Mouse (Mus musculus) liver, embryonic 16.5 days (tissue): Measurements from ENCODE around the gene Tcf21. TPM values are rescaled to one million over a fixed set of nuclear protein-coding genes. Genes with fewer than 3 reads are reported as not detected.

Experiments used
- ATAC-seq: fragments of 200-750 bp; cut with Nextera tagmentation; 2 replicates; pipeline ENCODE4 v1.8.0; 2017; ENCODE audit warnings: low read depth, mild to moderate bottlenecking, moderate number of reproducible peaks, moderate library complexity
- H3K27ac ChIP-seq: fragments of 300-500 bp; sonication (generic); 2 replicates; pipeline ENCODE4 v1.5.1; 2014; ENCODE audit warnings: mild to moderate bottlenecking, low read length
- H3K27me3 ChIP-seq: fragments of 300-500 bp; sonication (generic); 2 replicates; pipeline ENCODE4 v1.6.1; 2014; ENCODE audit warnings: low read depth, low read length, mixed read lengths; ENCODE audit not compliant: control insufficient read depth, insufficient read depth
- H3K36me3 ChIP-seq: fragments of 300-500 bp; sonication (generic); 2 replicates; pipeline ENCODE4 v1.6.1; 2014; ENCODE audit warnings: mild to moderate bottlenecking; ENCODE audit not compliant: control insufficient read depth, insufficient read depth
- H3K4me1 ChIP-seq: fragments of 300-500 bp; sonication (generic); 2 replicates; pipeline ENCODE4 v1.6.1; 2014; ENCODE audit warnings: low read depth, low read length, mixed read lengths; ENCODE audit not compliant: control insufficient read depth
- H3K4me2 ChIP-seq: fragments of 300-500 bp; sonication (generic); 2 replicates; pipeline ENCODE4 v1.6.1; 2014; ENCODE audit warnings: low read depth, low read length, mixed read lengths
- H3K4me3 ChIP-seq: fragments of 300-500 bp; sonication (generic); 2 replicates; pipeline ENCODE4 v1.5.1; 2014; ENCODE audit warnings: low read depth, mild to moderate bottlenecking, low read length
- H3K9ac ChIP-seq: fragments of 300-500 bp; sonication (generic); 2 replicates; pipeline ENCODE4 v1.6.1; 2014; ENCODE audit warnings: low read depth, low read length
- H3K9me3 ChIP-seq: fragments of 300-500 bp; sonication (generic); replicated peaks from 2 replicates; pipeline ENCODE4 v1.6.1; 2016; ENCODE audit warnings: low read length; ENCODE audit not compliant: control insufficient read depth
- WGBS: fragments of 180-500 bp; shearing (Covaris S2); extraction: QIAGEN DNeasy Blood & Tissue Kit; methylation state at CpG from one replicate; pipeline ENCODE4 v1.1.7; 2014; ENCODE audit not compliant: insufficient replicate concordance; 5-methylcytosine and 5-hydroxymethylcytosine counted together
- polyA plus RNA-seq: library from polyadenylated mRNA; unstranded; fragments of >200 nt; fragmentation: Nextera tagmentation; extraction: Ambion mirVana; gene quantifications from 2 replicates; pipeline ENCODE4 v1.2.1, GENCODE M21; 2015

Gene Tcf21
- polyA plus RNA-seq, 1 experiment from 2014 or later = 5.5 TPM

DNA sequence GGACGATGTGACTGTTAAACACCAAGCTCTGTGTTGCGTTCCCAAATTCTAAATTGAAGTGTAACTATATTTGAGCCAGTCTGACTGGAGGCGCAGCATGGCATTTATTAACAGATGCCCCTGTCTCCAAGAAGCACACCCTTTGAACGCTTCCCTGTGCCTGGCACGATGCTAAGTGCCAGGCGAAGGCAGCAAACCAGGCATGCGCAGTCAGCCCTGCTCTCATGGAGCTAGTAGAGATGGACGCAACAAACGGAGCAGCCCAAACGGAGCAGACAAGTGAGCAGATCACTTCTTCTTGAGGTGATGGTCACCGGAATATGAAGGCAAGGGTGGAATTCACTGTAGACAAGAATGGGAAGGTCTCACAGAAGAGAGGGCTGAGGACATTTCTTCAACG, 8.1 kb downstream of the Tcf21 start:
- Histone ChIP-seq H3K4me2 (no peak overlapping the region), H3K4me3 (no peak overlapping the region), H3K9ac (no peak overlapping the region), H3K9me3 (no peaks in the 10 kb centered on the region), H3K27me3 (peaks cover 42% of the 10 kb centered on the region), H3K27ac (no peak overlapping the region), H3K4me1 (no peaks in the 10 kb centered on the region), H3K36me3 (no peaks in the 10 kb centered on the region)
- WGBS = 20% methylated on average over 12 of the region's 12 CpGs
- ATAC-seq = no peak

DNA sequence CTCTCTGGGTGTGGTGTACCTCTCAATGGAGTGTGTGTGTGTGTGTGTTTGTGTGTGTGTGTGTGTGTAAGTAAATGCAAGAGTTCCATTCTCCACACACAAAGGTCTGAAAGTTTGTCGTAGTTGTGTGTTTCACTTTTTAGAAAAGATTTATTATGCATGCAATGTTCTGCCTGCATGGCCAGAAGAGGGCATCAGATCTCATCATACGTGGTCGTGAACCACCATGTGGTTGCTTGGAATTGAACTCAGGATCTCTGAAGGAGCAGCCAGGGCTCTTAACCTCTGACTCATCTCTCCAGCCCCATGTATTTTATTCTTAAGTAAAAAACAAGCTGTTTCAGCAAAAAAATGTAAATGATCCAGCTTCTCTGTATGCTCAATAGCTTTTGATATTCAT, 37.3 kb downstream of the Tcf21 start:
- Histone ChIP-seq H3K4me1 (no peaks in the 10 kb centered on the region), H3K4me2 (no peak overlapping the region), H3K9ac (no peak overlapping the region), H3K27ac (no peak overlapping the region), H3K36me3 (no peaks in the 10 kb centered on the region), H3K27me3 (no peaks in the 10 kb centered on the region), H3K9me3 (no peaks in the 10 kb centered on the region), H3K4me3 (no peak overlapping the region)
- no peak for ATAC-seq
- 42% methylated on average over 3 of the region's 3 CpGs for WGBS

GRCm38 (mm10) chr10:22781466-22781865, 38.5 kb downstream of the Tcf21 start:
- Histone ChIP-seq H3K4me2 (no peak overlapping the region), H3K27ac (no peak overlapping the region), H3K9me3 (no peaks in the 10 kb centered on the region), H3K4me1 (no peaks in the 10 kb centered on the region), H3K27me3 (no peaks in the 10 kb centered on the region), H3K36me3 (no peaks in the 10 kb centered on the region), H3K4me3 (no peak overlapping the region), H3K9ac (no peak overlapping the region)
- no peak for ATAC-seq
- 24% methylated on average over 4 of the region's 4 CpGs for WGBS

DNA sequence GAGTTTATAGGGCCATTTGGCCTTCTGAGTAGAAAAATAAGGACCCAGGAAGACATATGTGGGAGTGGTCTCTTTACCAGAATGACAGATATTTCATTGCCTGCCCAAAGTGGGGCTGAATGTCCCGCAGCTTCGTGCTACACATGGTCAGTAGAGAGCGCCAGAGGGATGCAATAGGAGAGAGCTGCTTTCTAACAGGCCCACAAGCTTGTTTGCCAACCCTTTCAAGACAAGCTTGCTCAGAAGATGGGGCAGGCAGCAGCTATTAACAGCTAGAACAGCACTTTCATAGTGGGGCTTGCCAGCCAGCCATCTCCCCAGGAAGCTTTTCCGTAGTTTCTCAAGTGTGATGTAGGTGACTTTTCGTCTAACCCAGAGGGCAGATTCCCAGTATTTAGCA, 42.0 kb downstream of the Tcf21 start:
- Histone ChIP-seq H3K4me1 (no peaks in the 10 kb centered on the region), H3K4me2 (no peak overlapping the region), H3K27ac (no peak overlapping the region), H3K27me3 (no peaks in the 10 kb centered on the region), H3K4me3 (no peak overlapping the region), H3K9me3 (no peaks in the 10 kb centered on the region), H3K9ac (no peak overlapping the region), H3K36me3 (no peaks in the 10 kb centered on the region)
- 15% methylated on average over 5 of the region's 5 CpGs for WGBS
- ATAC-seq = no peak

- no peak for ATAC-seq
- Histone ChIP-seq H3K4me1 (no peaks in the 10 kb centered on the region), H3K27me3 (no peaks in the 10 kb centered on the region), H3K36me3 (no peaks in the 10 kb centered on the region), H3K9me3 (no peaks in the 10 kb centered on the region), H3K27ac (no peak overlapping the region), H3K9ac (no peak overlapping the region), H3K4me3 (no peak overlapping the region), H3K4me2 (no peak overlapping the region)
- WGBS = 13% methylated on average over 7 of the region's 7 CpGs
These were observed 43.8 kb downstream of the Tcf21 start for GRCm38 (mm10) chr10:22776007-22776698.

DNA sequence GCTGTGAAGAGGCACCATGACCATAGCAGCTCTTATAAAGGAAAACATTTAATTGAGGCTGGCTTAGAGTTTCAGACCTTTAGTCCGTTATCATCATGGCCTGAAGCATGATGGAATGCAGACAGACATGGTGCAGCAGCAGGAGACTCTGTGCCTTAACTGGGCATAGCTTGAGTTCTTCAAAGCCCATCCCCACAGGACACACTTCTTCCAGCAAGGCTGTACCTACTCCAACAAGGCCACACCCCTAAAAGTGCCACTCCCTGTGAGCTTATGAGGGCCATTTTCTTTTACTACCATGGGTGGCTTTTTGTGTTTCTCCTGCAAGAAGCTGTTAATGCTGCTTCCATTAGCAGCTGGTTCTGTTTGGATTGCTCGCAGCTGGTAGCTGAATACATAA, 44.5 kb downstream of the Tcf21 start:
- Histone ChIP-seq H3K36me3 (no peaks in the 10 kb centered on the region), H3K27me3 (no peaks in the 10 kb centered on the region), H3K27ac (no peak overlapping the region), H3K4me1 (no peaks in the 10 kb centered on the region), H3K9ac (no peak overlapping the region), H3K4me3 (no peak overlapping the region), H3K4me2 (no peak overlapping the region), H3K9me3 (no peaks in the 10 kb centered on the region)
- 51% methylated on average over 2 of the region's 2 CpGs for WGBS
- no peak for ATAC-seq

GRCm38 (mm10) chr10:22774626-22775025, 45.3 kb downstream of the Tcf21 start:
- 57% methylated on average over 3 of the region's 3 CpGs for WGBS
- Histone ChIP-seq H3K27me3 (no peaks in the 10 kb centered on the region), H3K27ac (no peak overlapping the region), H3K4me1 (no peaks in the 10 kb centered on the region), H3K4me3 (no peak overlapping the region), H3K9me3 (no peaks in the 10 kb centered on the region), H3K4me2 (no peak overlapping the region), H3K9ac (no peak overlapping the region), H3K36me3 (no peaks in the 10 kb centered on the region)
- no peak for ATAC-seq

Other genes starting within 250 kb of the Tcf21 start
- 0.04 and 0.08 TPM in 2 replicates for gene Slc2a12, start 175.2 kb downstream of the Tcf21 start, polyA plus RNA-seq
- 16.1 and 17.9 TPM in 2 replicates for gene Tbpl1, start 88.2 kb downstream of the Tcf21 start, polyA plus RNA-seq